Mouse (Mus musculus): ENCODE measurements around the gene Sptb. TPM values are rescaled to one million over a fixed set of nuclear protein-coding genes. Genes with fewer than 3 reads are reported as not detected.

The Sptb gene
- polyA plus RNA-seq, 1 experiment from 2014 or later = 0.29 TPM

DNA sequence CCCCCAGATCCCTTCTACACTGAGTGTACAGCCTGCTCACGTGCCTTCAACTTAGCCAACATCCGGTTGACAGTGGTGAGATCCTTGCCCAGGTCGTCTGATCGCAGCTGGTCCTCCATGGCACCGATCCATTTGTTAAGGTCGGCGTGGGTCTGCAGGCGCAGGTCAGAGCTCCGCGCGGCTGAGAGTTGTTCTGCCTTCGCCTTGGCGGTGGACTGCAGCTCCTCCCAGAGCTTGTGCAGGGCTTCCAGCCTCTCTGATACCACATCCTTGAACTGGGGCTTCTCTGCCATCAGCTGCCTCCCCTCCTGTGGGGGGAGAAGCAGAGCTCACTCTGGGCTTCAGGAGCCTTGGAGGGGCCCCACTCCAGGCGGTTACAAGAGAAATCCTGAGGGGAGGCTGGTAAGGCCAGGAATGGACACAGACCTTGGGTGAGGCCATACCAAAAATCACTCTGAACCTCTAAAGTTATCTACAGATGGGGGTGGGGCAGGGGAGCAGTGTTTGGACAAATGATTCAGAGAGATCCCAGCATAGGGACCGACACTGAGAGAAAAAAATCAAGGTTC, 101.3 kb downstream of the Sptb start:
- DNase-seq (ENCODE audit: low spot score) = no peak

GRCm38 (mm10) chr12:76608241-76608640, 102.1 kb downstream of the Sptb start:
- DNase-seq (ENCODE audit: low spot score) = no peak

DNA sequence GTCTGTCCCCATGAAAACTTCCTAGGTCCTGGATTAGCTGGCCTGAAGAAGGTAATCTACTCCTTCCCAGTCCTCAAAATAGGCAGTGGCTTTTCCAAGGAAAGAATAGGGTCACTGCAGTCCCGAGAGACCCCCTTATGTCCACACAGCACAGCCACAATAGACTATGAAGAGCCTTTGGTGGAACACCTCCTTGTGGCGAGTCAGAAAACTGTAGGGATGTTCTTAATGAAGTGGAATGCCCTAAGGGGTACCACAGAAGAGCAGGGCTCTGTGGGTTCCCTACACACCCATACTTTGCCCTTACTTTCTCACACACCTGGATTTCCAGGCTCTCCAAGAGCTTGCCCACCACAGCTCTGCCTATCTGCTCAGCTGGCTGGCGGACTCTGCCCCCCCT, 104.5 kb downstream of the Sptb start:
- no peak for DNase-seq (ENCODE audit: low spot score)

- no peak for DNase-seq (ENCODE audit: low spot score)
These were observed 105.8 kb downstream of the Sptb start for GRCm38 (mm10) chr12:76604546-76604945.

- DNase-seq (ENCODE audit: low spot score) = no peak
These were observed 106.6 kb downstream of the Sptb start for GRCm38 (mm10) chr12:76603779-76604178.

DNA sequence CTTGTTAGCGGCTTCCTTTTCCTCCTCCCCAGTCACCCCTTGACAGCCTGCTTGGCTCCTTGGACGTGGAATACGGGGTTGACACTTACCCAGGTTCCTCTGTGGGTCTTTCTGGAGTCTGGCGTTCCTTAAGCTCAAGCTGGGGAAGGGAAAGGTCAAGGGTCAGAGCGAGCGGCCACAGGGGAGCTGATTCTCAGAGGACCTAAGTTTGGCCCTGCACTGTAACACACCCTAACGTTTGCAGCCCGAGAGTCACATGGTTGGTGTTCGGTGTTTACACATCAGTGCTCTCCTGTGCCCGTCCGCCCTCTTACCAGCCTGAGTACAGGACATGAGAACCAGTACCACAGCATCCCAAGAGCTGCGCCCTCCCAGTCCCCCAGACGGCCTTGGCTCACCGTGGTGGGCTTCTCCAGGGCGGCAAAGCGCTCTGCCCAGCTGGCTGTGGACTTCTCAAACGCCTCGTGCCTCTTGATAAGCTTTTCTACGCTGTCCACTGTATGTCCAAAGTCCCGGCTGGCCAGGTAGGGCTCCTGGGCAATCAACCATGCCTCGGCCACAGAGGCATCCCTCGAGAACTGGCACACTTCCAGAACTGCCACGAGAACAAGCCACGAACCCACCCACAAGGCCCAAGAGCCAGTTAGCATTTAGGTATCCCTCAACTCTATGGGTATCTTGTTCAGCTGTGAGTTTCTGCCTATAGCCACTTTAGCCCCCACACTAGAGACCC, 112.0 kb downstream of the Sptb start:
- no peak for DNase-seq (ENCODE audit: low spot score)

- DNase-seq (ENCODE audit: low spot score) = no peak
These were observed 112.7 kb downstream of the Sptb start for GRCm38 (mm10) chr12:76597577-76598100.

DNA sequence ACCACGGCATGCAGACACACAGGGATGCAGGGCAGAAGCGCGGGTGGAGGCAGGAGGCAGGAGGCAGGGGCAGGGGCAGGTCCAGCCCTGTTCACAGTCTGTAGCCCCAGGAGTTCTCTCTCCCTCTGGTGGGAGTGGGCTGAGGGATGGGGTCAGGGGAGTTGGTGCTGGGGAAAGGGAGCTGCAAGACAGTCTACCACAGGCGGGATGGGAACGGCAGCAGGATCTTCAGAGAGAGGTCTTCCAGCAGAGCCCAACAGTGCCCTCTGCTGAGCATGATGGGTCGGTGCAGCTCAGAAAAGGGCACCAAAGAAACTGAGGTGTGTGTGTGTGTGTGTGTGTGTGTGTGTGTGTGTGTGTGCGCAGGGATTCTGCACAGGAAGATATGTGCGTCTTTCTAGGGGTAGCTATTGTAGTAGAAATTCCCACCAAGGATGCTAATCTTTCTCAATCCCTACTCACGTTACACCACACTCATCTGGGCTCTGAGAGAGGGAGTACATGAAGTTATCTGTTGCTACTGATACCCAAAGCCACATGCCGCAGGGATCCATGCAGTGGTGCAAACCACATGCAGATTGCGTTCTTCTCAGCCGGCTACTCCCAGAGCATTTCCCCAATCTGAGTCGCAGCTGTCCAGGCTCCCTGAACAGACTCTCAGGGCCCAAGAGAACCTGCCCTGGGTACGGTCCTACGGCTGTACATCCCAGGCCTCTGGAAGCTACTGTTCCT, 113.9 kb downstream of the Sptb start:
- peak; percentile 71 for DNase-seq (ENCODE audit: low spot score)

DNA sequence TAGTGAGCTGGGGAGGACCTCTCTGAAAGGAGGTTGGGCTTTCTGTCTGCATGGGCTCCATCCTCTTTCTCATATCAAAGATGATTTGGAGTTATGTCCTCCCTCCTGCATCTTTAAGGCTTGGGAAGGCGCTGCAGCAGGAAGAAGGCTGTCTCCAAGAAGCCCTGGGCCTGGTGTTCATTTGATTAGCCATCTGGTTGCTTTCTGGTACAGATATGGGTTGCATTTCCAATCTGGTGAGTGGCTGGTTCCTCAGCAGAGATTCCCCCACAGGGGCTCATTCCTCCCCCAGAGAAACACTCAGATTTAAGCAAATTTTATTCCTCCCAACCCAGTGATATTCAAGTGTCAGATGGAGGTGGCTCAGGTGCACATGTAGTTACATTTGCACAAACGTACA, 114.5 kb downstream of the Sptb start:
- no peak for DNase-seq (ENCODE audit: low spot score)

DNA sequence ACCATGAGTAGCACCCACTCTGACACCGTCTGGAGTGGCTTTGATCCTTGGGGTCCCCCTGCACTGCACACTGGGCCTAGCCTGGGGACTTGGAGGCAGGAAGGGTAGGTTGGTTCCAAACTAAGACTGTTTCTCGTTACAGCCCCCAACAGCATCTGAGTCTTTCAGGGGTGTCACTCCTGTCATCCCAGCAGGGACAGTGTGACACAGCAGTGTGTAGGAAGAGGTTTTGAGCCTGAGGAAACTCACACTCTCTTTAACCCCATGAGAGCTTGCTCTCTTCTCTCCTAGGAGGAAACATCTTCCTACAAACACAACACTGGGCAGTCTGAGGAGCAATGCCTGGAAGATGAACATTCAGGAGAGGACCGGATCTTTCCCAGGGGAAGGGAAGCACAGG, 115.8 kb downstream of the Sptb start:
- no peak for DNase-seq (ENCODE audit: low spot score)

DNA sequence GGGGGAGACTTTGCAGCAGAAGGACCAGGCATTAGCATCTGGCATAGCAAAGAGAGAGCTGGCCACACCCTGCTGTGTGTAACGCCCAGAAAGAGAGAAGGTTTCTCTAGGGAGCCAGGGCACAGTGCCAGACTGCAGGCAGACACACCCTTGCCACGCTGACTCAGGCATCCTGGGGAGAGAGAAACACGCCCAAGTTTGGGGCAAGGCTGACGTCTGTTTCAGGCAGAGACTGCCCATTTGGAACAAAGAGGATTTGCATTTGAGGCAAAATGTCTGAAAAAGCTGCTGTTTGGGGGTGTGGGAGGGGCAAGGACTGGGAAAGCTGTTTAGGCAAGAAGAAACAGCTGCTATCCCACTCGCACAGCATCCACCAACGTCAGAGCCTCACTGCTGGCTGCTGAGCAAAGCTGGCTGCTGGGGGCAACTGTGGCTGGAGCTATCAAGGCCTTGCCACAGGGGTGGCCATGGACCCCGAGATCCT, 116.5 kb downstream of the Sptb start:
- no peak for DNase-seq (ENCODE audit: low spot score)

GRCm38 (mm10) chr12:76593254-76593653, 117.1 kb downstream of the Sptb start:
- no peak for DNase-seq (ENCODE audit: low spot score)

- DNase-seq (ENCODE audit: low spot score) = peak; percentile 60
These were observed 118.1 kb downstream of the Sptb start for GRCm38 (mm10) chr12:76592213-76592612.

GRCm38 (mm10) chr12:76591037-76591436, 119.3 kb downstream of the Sptb start:
- no peak for DNase-seq (ENCODE audit: low spot score)

- DNase-seq (ENCODE audit: low spot score) = no peak
These were observed 120.8 kb downstream of the Sptb start for GRCm38 (mm10) chr12:76589531-76589930.

DNA sequence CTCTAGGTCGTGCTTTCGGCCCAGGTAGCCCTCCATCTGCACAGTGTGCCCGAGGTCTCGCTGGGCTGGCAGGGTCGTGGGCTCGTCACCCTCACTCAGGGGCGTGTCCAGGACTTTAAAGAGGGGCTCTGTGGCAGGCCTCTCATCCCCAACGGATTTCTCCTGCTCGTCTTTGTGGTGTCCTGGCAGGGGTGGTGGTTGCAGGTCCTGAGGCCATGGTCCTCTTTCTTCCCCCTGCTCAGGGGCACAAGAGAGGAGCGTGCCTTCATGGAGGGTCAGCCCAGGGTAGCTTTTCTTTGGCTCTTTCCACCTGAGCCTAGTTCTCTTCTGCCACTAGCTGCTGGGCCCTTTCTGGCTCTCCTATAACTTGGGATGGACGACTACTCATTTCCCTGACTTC, 123.0 kb downstream of the Sptb start:
- DNase-seq (ENCODE audit: low spot score) = no peak

- no peak for DNase-seq (ENCODE audit: low spot score)
These were observed 125.3 kb downstream of the Sptb start for GRCm38 (mm10) chr12:76585028-76585427.

GRCm38 (mm10) chr12:76583454-76583853, 126.9 kb downstream of the Sptb start:
- DNase-seq (ENCODE audit: low spot score) = no peak

DNA sequence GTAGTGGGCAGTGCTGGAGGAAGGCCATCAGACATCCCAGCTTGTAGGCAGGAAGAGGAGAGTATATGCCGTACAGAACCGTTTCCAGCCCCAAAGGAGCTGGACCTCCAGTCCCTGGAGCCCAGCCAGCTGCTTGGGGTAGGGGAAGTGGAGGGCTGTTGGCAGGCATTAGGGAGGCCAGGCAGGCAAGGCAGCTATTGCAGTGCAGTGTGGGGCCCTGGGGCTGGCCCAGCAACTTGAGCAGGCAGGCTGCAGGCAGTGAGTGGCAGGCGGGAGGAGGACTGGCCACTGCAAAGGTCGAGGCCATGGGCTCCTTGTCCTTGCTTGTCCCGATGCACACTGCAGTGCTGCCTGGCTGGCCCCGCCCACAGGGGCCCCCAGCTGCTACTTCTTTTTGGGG, 127.5 kb downstream of the Sptb start:
- DNase-seq (ENCODE audit: low spot score) = no peak

- no peak for DNase-seq (ENCODE audit: low spot score)
These were observed 128.2 kb downstream of the Sptb start for GRCm38 (mm10) chr12:76582139-76582538.

DNA sequence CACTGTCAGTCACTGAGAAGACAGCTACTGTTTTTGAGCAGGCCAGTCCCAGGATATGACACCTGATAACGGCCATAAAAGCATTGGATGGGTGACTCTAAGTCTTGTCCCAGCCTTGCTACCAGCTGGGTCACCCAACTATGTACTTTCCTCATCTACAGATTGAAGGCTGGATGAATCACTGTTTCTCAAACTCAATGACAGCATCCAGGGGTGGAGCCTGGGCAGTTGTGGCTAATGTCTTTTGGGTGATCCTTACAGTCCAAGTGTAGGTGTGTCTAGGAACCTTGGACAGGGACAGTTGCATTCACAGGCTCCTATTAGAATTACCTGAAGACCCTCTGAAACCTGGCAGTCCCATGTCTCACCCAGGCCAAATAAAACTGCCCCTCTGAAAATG, 130.5 kb downstream of the Sptb start:
- DNase-seq (ENCODE audit: low spot score) = no peak

DNA sequence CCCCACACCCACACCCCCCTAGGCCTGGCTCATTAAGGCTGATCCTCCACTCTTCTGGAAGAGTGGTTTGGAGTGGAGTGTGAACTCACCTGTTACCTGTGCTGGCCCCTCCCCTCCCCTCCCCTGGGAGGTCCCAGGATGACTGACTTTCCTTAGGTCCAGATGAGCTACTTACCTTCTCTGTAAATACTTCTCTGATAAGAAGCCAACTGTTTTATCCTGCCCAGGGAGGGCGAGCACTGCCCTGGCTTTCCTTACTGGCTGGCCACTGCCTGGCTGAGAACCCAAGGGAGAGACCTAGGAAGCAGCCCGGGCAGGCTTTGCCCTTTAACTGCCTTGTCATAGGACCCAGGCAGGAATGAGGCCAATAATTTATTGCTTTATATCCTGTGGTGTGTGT, 131.9 kb downstream of the Sptb start:
- no peak for DNase-seq (ENCODE audit: low spot score)
